Comparison of ENCODE assay signal across 13 mouse cellular contexts in genomic region chr10:116567491-116568405, GRCm38 (mm10). TPM values are rescaled to one million over a fixed set of nuclear protein-coding genes. Genes with fewer than 3 reads are reported as not detected.
DNase-seq lines count a peak whose midpoint lies in the region; ATAC-seq lines count a peak whose summit lies in the region.
"Had no signal": no experiment of that assay in that cellular context is flagged by ENCODE, and none has a peak within 500 bp of the region (broad histone marks: within the 10 kb centered on the region; RNA-seq: fewer than 3 reads in every experiment).

No protein-coding gene starts in this region.

- ATAC-seq in kidney, embryonic 15.5 days (replicated peaks; ENCODE audit: low FRiP score), result no peak
- ATAC-seq: intestine, embryonic 15.5 days; midbrain, embryonic 16.5 days had no signal

- peak; percentile 44 for DNase-seq in adrenal gland, postnatal 10 days
- DNase-seq in adrenal gland, adult 8-10 months, result no peak
- peak; percentile 20 for DNase-seq in kidney, adult 9 months
- peak; percentile 24 for DNase-seq in urinary bladder, postnatal 14 days (ENCODE audit: low spot score)
- DNase-seq in urinary bladder, adult 18-20 months (ENCODE audit: low spot score in 2 of 2), result no peak
- no peak for DNase-seq in layer of hippocampus, postnatal 14 days (ENCODE audit: low spot score in 2 of 2)
- no peak for DNase-seq in heart, embryonic 10.5 days (ENCODE audit: low spot score)
- DNase-seq: lung, postnatal 10 days had no signal

- H3K4me1 ChIP-seq in kidney, embryonic 15.5 days, result no peaks in the 10 kb centered on the region
- H3K4me1 ChIP-seq in heart, embryonic 10.5 days, result peaks cover 9% of the 10 kb centered on the region; the same call in 1 of the 2 replicates
- H3K4me1 ChIP-seq: intestine, embryonic 15.5 days had no signal

- no peak overlapping the region for H3K27ac ChIP-seq in kidney, embryonic 15.5 days
- H3K27ac ChIP-seq in heart, embryonic 10.5 days, result no peak overlapping the region
- H3K27ac ChIP-seq: intestine, embryonic 15.5 days; limb, embryonic 12.5 days; neural tube, embryonic 13.5 days had no signal

- H3K9ac ChIP-seq in kidney, embryonic 15.5 days, result no peak overlapping the region
- H3K9ac ChIP-seq: intestine, embryonic 15.5 days; limb, embryonic 12.5 days; neural tube, embryonic 13.5 days had no signal

- no peak overlapping the region for H3K4me3 ChIP-seq in kidney, embryonic 15.5 days (replicated peaks)
- H3K4me3 ChIP-seq in heart, embryonic 10.5 days, result no peak overlapping the region
- H3K4me3 ChIP-seq: intestine, embryonic 15.5 days; limb, embryonic 12.5 days; neural tube, embryonic 13.5 days had no signal

- 88% methylated on average over 7 of the region's 7 CpGs for WGBS in kidney, embryonic 15.5 days
- WGBS in heart, embryonic 10.5 days, result 84% methylated on average over 7 of the region's 7 CpGs

- H3K36me3 ChIP-seq in kidney, embryonic 15.5 days, result no peaks in the 10 kb centered on the region
- no peaks in the 10 kb centered on the region for H3K36me3 ChIP-seq in heart, embryonic 10.5 days
- H3K36me3 ChIP-seq: intestine, embryonic 15.5 days; limb, embryonic 12.5 days; neural tube, embryonic 13.5 days had no signal

- H3K4me2 ChIP-seq in kidney, embryonic 15.5 days, result no peak overlapping the region
- H3K4me2 ChIP-seq: intestine, embryonic 15.5 days; limb, embryonic 12.5 days; neural tube, embryonic 13.5 days had no signal

- no peaks in the 10 kb centered on the region for H3K9me3 ChIP-seq in kidney, embryonic 15.5 days (replicated peaks)
- H3K9me3 ChIP-seq in heart, embryonic 10.5 days, result no peaks in the 10 kb centered on the region
- H3K9me3 ChIP-seq: intestine, embryonic 15.5 days; limb, embryonic 12.5 days; neural tube, embryonic 13.5 days had no signal

- H3K27me3 ChIP-seq in kidney, embryonic 15.5 days, result no peaks in the 10 kb centered on the region
- no peaks in the 10 kb centered on the region for H3K27me3 ChIP-seq in heart, embryonic 10.5 days (ENCODE audit: insufficient read depth, poor library complexity, severe bottlenecking)
- H3K27me3 ChIP-seq: intestine, embryonic 15.5 days; limb, embryonic 12.5 days; neural tube, embryonic 13.5 days had no signal

RNA-seq across cellular contexts. Expression of gene Cnot2, which starts 13.6 kb away (rescaled TPM):
- total RNA-seq in adrenal gland, postnatal 10 days (2021), result 10 to 100 TPM; 60.0 to 75.3 TPM
- 10 to 100 TPM; 57.5 to 91.3 (median 78.9) TPM for total RNA-seq in adrenal gland, adult 8-10 months (2022)
- 102 and 104 TPM in 2 replicates for polyA plus RNA-seq in kidney, embryonic 15.5 days (2015; fragmentation: Nextera tagmentation; extraction: Ambion mirVana)
- 10 to 100 TPM; 69.2 to 69.3 TPM for total RNA-seq in layer of hippocampus, postnatal 14 days (2021)
- polyA plus RNA-seq in heart, embryonic 10.5 days (2016; fragmentation: Nextera tagmentation; extraction: Ambion mirVana), result 77.5 and 82.5 TPM in 2 replicates

Comparison
In these comparisons a context has a peak if more than half of its experiments do, and no peak if none do; other contexts are left out.
1. DNase-seq: peak in adrenal gland, postnatal 10 days (single experiment), kidney, adult 9 months (single experiment) and urinary bladder, postnatal 14 days (single experiment); none in adrenal gland, adult 8-10 months (single experiment), urinary bladder, adult 18-20 months (0 of 2), layer of hippocampus, postnatal 14 days (0 of 2) and heart, embryonic 10.5 days (single experiment).